Mouse (Mus musculus): ENCODE results near the gene Nynrin. TPM values are rescaled to one million over a fixed set of nuclear protein-coding genes. Genes with fewer than 3 reads are reported as not detected.

Nynrin gene
- polyA plus RNA-seq, 1 experiment from 2014 or later, result 12.2 TPM

GRCm38 (mm10) chr14:55834808-55835533 lies 18.8 kb upstream of the Nynrin start:
- DNase-seq (ENCODE audit: low spot score) (no peak), ATAC-seq (replicated peaks; ENCODE audit: low FRiP score) (no peak)
- Histone ChIP-seq H3K4me1 (replicated peaks; ENCODE audit: control insufficient read depth, insufficient read depth, low read length) (0 out of 2 replicates have a peak, but pooled peaks cover 4% of the 10 kb centered on the region), H3K9ac (ENCODE audit: low read depth, low read length) (no peak overlapping the region), H3K36me3 (ENCODE audit: control insufficient read depth, insufficient read depth, low read length) (no peaks in the 10 kb centered on the region), H3K4me2 (no peak overlapping the region; the same call in 1 of the 2 replicates), H3K4me3 (ENCODE audit: low read depth, low read length) (no peak overlapping the region), H3K27me3 (replicated peaks; ENCODE audit: control insufficient read depth, insufficient read depth, low read length) (peaks cover 8% of the 10 kb centered on the region), H3K9me3 (ENCODE audit: control insufficient read depth, low read length) (no peaks in the 10 kb centered on the region), H3K27ac (ENCODE audit: low read depth, low read length) (no peak overlapping the region)
- 78% methylated on average over 5 of the region's 5 CpGs for WGBS

GRCm38 (mm10) chr14:55838312-55838711 lies 15.5 kb upstream of the Nynrin start:
- no peak for DNase-seq (ENCODE audit: low spot score)
- Histone ChIP-seq H3K4me1 (replicated peaks; ENCODE audit: control insufficient read depth, insufficient read depth, low read length) (0 out of 2 replicates have a peak, but pooled peaks cover 4% of the 10 kb centered on the region), H3K4me2 (no peak overlapping the region), H3K27ac (ENCODE audit: low read depth, low read length) (no peak overlapping the region), H3K27me3 (replicated peaks; ENCODE audit: control insufficient read depth, insufficient read depth, low read length) (no peaks in the 10 kb centered on the region), H3K36me3 (ENCODE audit: control insufficient read depth, insufficient read depth, low read length) (no peaks in the 10 kb centered on the region), H3K9me3 (ENCODE audit: control insufficient read depth, low read length) (no peaks in the 10 kb centered on the region), H3K4me3 (ENCODE audit: low read depth, low read length) (no peak overlapping the region), H3K9ac (ENCODE audit: low read depth, low read length) (no peak overlapping the region)
- no peak for ATAC-seq (replicated peaks; ENCODE audit: low FRiP score)
- 80% methylated on average over 5 of the region's 5 CpGs for WGBS

DNA sequence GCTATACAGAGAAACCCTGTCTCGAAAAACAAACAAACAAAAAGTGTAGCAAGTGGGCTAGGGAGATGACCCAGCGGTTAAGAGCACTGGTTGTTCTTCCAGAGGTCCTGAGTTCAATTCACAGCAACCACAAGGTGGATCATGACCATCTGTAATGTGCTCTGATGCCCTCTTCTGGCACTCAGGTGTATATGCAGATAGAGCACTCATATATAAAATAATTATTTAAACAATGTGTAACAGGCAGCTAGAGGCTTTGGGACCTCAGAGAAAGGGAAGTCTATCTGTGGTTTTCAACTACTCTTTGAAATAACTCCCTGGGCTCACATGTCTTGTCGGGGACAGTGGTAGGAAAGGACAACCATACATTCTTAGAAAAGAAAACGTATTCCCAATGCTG lies 15.1 kb upstream of the Nynrin start:
- Histone ChIP-seq H3K4me1 (replicated peaks; ENCODE audit: control insufficient read depth, insufficient read depth, low read length) (0 out of 2 replicates have a peak, but pooled peaks cover 4% of the 10 kb centered on the region), H3K36me3 (ENCODE audit: control insufficient read depth, insufficient read depth, low read length) (no peaks in the 10 kb centered on the region), H3K4me2 (no peak overlapping the region), H3K27ac (ENCODE audit: low read depth, low read length) (no peak overlapping the region), H3K9ac (ENCODE audit: low read depth, low read length) (no peak overlapping the region), H3K4me3 (ENCODE audit: low read depth, low read length) (no peak overlapping the region), H3K9me3 (ENCODE audit: control insufficient read depth, low read length) (no peaks in the 10 kb centered on the region), H3K27me3 (replicated peaks; ENCODE audit: control insufficient read depth, insufficient read depth, low read length) (no peaks in the 10 kb centered on the region)
- no peak for ATAC-seq (replicated peaks; ENCODE audit: low FRiP score)
- DNase-seq (ENCODE audit: low spot score), result no peak
- 71% methylated on average over 4 of the region's 4 CpGs for WGBS

DNA sequence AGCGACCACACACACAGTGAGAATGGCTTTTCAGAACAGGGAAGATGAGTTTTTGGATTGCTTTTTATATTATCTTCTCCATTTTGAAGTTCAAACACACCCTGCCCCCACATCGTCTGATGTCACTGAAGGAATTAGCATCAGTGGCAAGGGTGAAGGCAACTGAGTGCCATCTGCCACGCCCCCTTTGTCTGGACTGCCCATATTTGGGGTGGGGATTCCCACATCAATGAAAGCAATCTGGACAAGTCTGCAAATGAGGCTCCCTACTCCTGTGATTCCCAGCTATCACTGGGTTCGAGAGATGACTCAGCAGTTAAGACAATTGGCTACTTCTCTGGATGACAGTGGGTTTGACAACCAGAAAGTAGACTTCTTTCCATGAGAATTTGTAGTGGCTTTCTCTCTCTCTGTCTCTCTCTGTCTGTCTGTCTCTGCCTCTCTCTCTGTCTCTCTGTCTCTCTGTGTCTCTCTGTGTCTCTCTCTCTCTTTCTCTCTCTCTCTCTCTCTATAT lies 12.9 kb upstream of the Nynrin start:
- Histone ChIP-seq H3K4me3 (ENCODE audit: low read depth, low read length) (no peak overlapping the region), H3K4me2 (no peak overlapping the region), H3K9me3 (ENCODE audit: control insufficient read depth, low read length) (no peaks in the 10 kb centered on the region), H3K36me3 (ENCODE audit: control insufficient read depth, insufficient read depth, low read length) (no peaks in the 10 kb centered on the region), H3K27ac (ENCODE audit: low read depth, low read length) (no peak overlapping the region), H3K4me1 (replicated peaks; ENCODE audit: control insufficient read depth, insufficient read depth, low read length) (no peaks in the 10 kb centered on the region), H3K9ac (ENCODE audit: low read depth, low read length) (no peak overlapping the region), H3K27me3 (replicated peaks; ENCODE audit: control insufficient read depth, insufficient read depth, low read length) (no peaks in the 10 kb centered on the region)
- DNase-seq (ENCODE audit: low spot score), result no peak
- no peak for ATAC-seq (replicated peaks; ENCODE audit: low FRiP score)
- WGBS, result 65% methylated on average over 4 of the region's 4 CpGs

- no peaks in the 10 kb centered on the region for H3K36me3 ChIP-seq (ENCODE audit: control insufficient read depth, insufficient read depth, low read length)
- no peaks in the 10 kb centered on the region for H3K9me3 ChIP-seq (ENCODE audit: control insufficient read depth, low read length)
- DNase-seq (ENCODE audit: low spot score) (no peak), ATAC-seq (replicated peaks; ENCODE audit: low FRiP score) (no peak)
- H3K27me3 ChIP-seq (replicated peaks; ENCODE audit: control insufficient read depth, insufficient read depth, low read length), result no peaks in the 10 kb centered on the region
- no peak overlapping the region for H3K27ac ChIP-seq (ENCODE audit: low read depth, low read length)
- H3K4me2 ChIP-seq, result no peak overlapping the region
- H3K4me1 ChIP-seq (replicated peaks; ENCODE audit: control insufficient read depth, insufficient read depth, low read length), result peaks cover 4% of the 10 kb centered on the region; the same call in 1 of the 2 replicates
- no peak overlapping the region for H3K9ac ChIP-seq (ENCODE audit: low read depth, low read length)
- whole genome bisulfite sequencing, result 67% methylated on average over 4 of the region's 4 CpGs
- H3K4me3 ChIP-seq (ENCODE audit: low read depth, low read length), result no peak overlapping the region
Measured at GRCm38 (mm10) chr14:55842794-55843193, 11.0 kb upstream of the Nynrin start.

- ATAC-seq (replicated peaks; ENCODE audit: low FRiP score) (no peak), DNase-seq (ENCODE audit: low spot score) (no peak)
- Histone ChIP-seq H3K4me3 (ENCODE audit: low read depth, low read length) (no peak overlapping the region), H3K4me1 (replicated peaks; ENCODE audit: control insufficient read depth, insufficient read depth, low read length) (peaks cover 4% of the 10 kb centered on the region; the same call in 1 of the 2 replicates), H3K27me3 (replicated peaks; ENCODE audit: control insufficient read depth, insufficient read depth, low read length) (no peaks in the 10 kb centered on the region), H3K9ac (ENCODE audit: low read depth, low read length) (no peak overlapping the region), H3K27ac (ENCODE audit: low read depth, low read length) (no peak overlapping the region; the same call in 1 of the 2 replicates), H3K9me3 (ENCODE audit: control insufficient read depth, low read length) (no peaks in the 10 kb centered on the region), H3K4me2 (peak overlapping the region; percentile 14; the same call in 1 of the 2 replicates), H3K36me3 (ENCODE audit: control insufficient read depth, insufficient read depth, low read length) (no peaks in the 10 kb centered on the region)
- WGBS, result 67% methylated on average over 9 of the region's 9 CpGs
Measured at GRCm38 (mm10) chr14:55845506-55846294, 8.1 kb upstream of the Nynrin start.

- Histone ChIP-seq H3K9me3 (ENCODE audit: control insufficient read depth, low read length) (no peaks in the 10 kb centered on the region), H3K9ac (ENCODE audit: low read depth, low read length) (no peak overlapping the region), H3K36me3 (ENCODE audit: control insufficient read depth, insufficient read depth, low read length) (no peaks in the 10 kb centered on the region), H3K4me2 (no peak overlapping the region), H3K27ac (ENCODE audit: low read depth, low read length) (no peak overlapping the region), H3K27me3 (replicated peaks; ENCODE audit: control insufficient read depth, insufficient read depth, low read length) (no peaks in the 10 kb centered on the region; the same call in 1 of the 2 replicates), H3K4me3 (ENCODE audit: low read depth, low read length) (no peak overlapping the region), H3K4me1 (replicated peaks; ENCODE audit: control insufficient read depth, insufficient read depth, low read length) (peaks cover 41% of the 10 kb centered on the region)
- 38% methylated on average over 6 of the region's 6 CpGs for WGBS
- DNase-seq (ENCODE audit: low spot score) (no peak), ATAC-seq (replicated peaks; ENCODE audit: low FRiP score) (no peak)
Measured at GRCm38 (mm10) chr14:55850885-55851284, 2.9 kb upstream of the Nynrin start.

- H3K27me3 ChIP-seq (replicated peaks; ENCODE audit: control insufficient read depth, insufficient read depth, low read length), result no peaks in the 10 kb centered on the region; the same call in 1 of the 2 replicates
- H3K4me2 ChIP-seq, result peak overlapping the region; percentile 87
- H3K9me3 ChIP-seq (ENCODE audit: control insufficient read depth, low read length), result no peaks in the 10 kb centered on the region
- H3K36me3 ChIP-seq (ENCODE audit: control insufficient read depth, insufficient read depth, low read length), result no peaks in the 10 kb centered on the region
- H3K4me3 ChIP-seq (ENCODE audit: low read depth, low read length), result peak overlapping the region; percentile 63
- peaks cover 47% of the 10 kb centered on the region for H3K4me1 ChIP-seq (replicated peaks; ENCODE audit: control insufficient read depth, insufficient read depth, low read length)
- WGBS, result 20% methylated on average over 11 of the region's 11 CpGs
- peak; percentile 66 for DNase-seq (ENCODE audit: low spot score)
- H3K9ac ChIP-seq (ENCODE audit: low read depth, low read length), result peak overlapping the region; percentile 74
- peak; percentile 61 for ATAC-seq (replicated peaks; ENCODE audit: low FRiP score)
- H3K27ac ChIP-seq (ENCODE audit: low read depth, low read length), result peak overlapping the region; percentile 91
Measured at GRCm38 (mm10) chr14:55852646-55853551, 911 bp upstream of the Nynrin start.
